ENCODE assay signal across 21 mouse cellular contexts in the genomic region with DNA sequence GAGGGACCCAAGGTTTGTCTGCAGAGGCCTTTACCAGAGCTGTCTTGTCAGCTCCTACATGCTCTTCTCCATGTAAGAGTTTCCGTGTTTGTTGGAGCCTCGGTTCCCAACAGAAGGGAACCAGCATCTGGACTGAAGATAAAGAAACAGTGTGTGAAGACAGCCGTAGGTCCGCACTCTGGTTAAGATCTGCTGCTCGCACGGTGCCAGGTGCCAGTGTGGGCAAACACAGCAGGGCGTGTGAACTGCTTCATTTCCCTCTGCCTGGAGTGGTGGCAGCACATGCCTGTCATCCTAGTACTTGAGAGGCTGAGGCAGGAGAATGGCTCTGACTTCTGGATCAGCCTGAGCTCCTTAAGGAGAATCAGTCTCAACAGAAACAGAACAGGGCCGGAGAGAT. TPM values are rescaled to one million over a fixed set of nuclear protein-coding genes. Genes with fewer than 3 reads are reported as not detected.
DNase-seq lines count a peak whose midpoint lies in the region; ATAC-seq lines count a peak whose summit lies in the region.
"Had no signal": no experiment of that assay in that cellular context is flagged by ENCODE, and none has a peak within 500 bp of the region (broad histone marks: within the 10 kb centered on the region; RNA-seq: fewer than 3 reads in every experiment).

No protein-coding gene starts in this region.

- WGBS in forebrain, embryonic 13.5 days = 82% methylated on average over 8 of the region's 8 CpGs
- 93% methylated on average over 8 of the region's 8 CpGs for WGBS in forebrain, embryonic 10.5 days
- 70% methylated on average over 8 of the region's 8 CpGs for WGBS in forebrain, embryonic 14.5 days
- 88% methylated on average over 8 of the region's 8 CpGs for WGBS in hindbrain, embryonic 15.5 days
- 92% methylated on average over 8 of the region's 8 CpGs for WGBS in midbrain, embryonic 16.5 days
- WGBS in kidney, embryonic 15.5 days = 91% methylated on average over 8 of the region's 8 CpGs

- H3K27me3 ChIP-seq in forebrain, embryonic 13.5 days = no peaks in the 10 kb centered on the region
- peaks cover 14% of the 10 kb centered on the region for H3K27me3 ChIP-seq in forebrain, embryonic 10.5 days (ENCODE audit: poor library complexity, severe bottlenecking)
- no peaks in the 10 kb centered on the region for H3K27me3 ChIP-seq in forebrain, embryonic 14.5 days (replicated peaks; ENCODE audit: control insufficient read depth, insufficient read depth, low read length)
- H3K27me3 ChIP-seq in hindbrain, embryonic 15.5 days = no peaks in the 10 kb centered on the region
- H3K27me3 ChIP-seq in midbrain, embryonic 16.5 days (ENCODE audit: control insufficient read depth, insufficient read depth, low read depth, low read length) = no peaks in the 10 kb centered on the region
- H3K27me3 ChIP-seq in kidney, embryonic 15.5 days = no peaks in the 10 kb centered on the region
- H3K27me3 ChIP-seq: CH12.LX had no signal

- no peak for ATAC-seq in forebrain, embryonic 13.5 days
- no peak for ATAC-seq in forebrain, embryonic 14.5 days
- ATAC-seq in hindbrain, embryonic 15.5 days (ENCODE audit: low FRiP score, low read depth) = no peak
- ATAC-seq in midbrain, embryonic 16.5 days = no peak
- ATAC-seq in kidney, embryonic 15.5 days (replicated peaks; ENCODE audit: low FRiP score) = no peak

- no peak for DNase-seq in forebrain, embryonic 10.5 days (ENCODE audit: extremely low spot score, low spot score)
- DNase-seq in forebrain, embryonic 14.5 days (ENCODE audit: low spot score) = no peak
- no peak for DNase-seq in lung, adult 18-20 months
- no peak for DNase-seq in spleen, postnatal 36 days (ENCODE audit: low spot score in 2 of 2)
- DNase-seq: adrenal gland, postnatal 36 days; cerebellum, postnatal 10 days; embryo, embryonic 11 days; gastrocnemius, adult 2 months; heart, adult 11 months; kidney, postnatal 14 days; left cerebral cortex, postnatal 4 days; thymus, postnatal 36 days had no signal

- H3K4me3 ChIP-seq in forebrain, embryonic 13.5 days = peak overlapping the region; percentile 74
- no peak overlapping the region for H3K4me3 ChIP-seq in forebrain, embryonic 10.5 days
- H3K4me3 ChIP-seq in forebrain, embryonic 14.5 days (ENCODE audit: low read depth, low read length) = peak overlapping the region; percentile 5; the same call in 1 of the 2 replicates
- peak overlapping the region; percentile 67 for H3K4me3 ChIP-seq in hindbrain, embryonic 15.5 days
- peak overlapping the region; percentile 50 for H3K4me3 ChIP-seq in midbrain, embryonic 16.5 days (ENCODE audit: low read depth, low read length)
- H3K4me3 ChIP-seq in kidney, embryonic 15.5 days (replicated peaks) = no peak overlapping the region
- H3K4me3 ChIP-seq: erythroblast, embryonic 14.5 days; gastrocnemius, adult 2 months; liver, embryonic 15.5 days had no signal

- no peaks in the 10 kb centered on the region for H3K9me3 ChIP-seq in forebrain, embryonic 13.5 days (replicated peaks)
- no peaks in the 10 kb centered on the region for H3K9me3 ChIP-seq in forebrain, embryonic 10.5 days
- no peaks in the 10 kb centered on the region for H3K9me3 ChIP-seq in forebrain, embryonic 14.5 days (replicated peaks; ENCODE audit: control insufficient read depth, low read length)
- no peaks in the 10 kb centered on the region for H3K9me3 ChIP-seq in hindbrain, embryonic 15.5 days
- no peaks in the 10 kb centered on the region for H3K9me3 ChIP-seq in midbrain, embryonic 16.5 days (replicated peaks; ENCODE audit: control insufficient read depth, low read length, poor library complexity, severe bottlenecking)
- H3K9me3 ChIP-seq in kidney, embryonic 15.5 days (replicated peaks) = no peaks in the 10 kb centered on the region
- H3K9me3 ChIP-seq: liver, embryonic 15.5 days had no signal

- peak overlapping the region; percentile 78 for H3K4me2 ChIP-seq in forebrain, embryonic 13.5 days
- peak overlapping the region; percentile 74 for H3K4me2 ChIP-seq in forebrain, embryonic 14.5 days (ENCODE audit: low read length)
- H3K4me2 ChIP-seq in hindbrain, embryonic 15.5 days = peak overlapping the region; percentile 74
- H3K4me2 ChIP-seq in midbrain, embryonic 16.5 days (ENCODE audit: low read length) = peak overlapping the region; percentile 97
- no peak overlapping the region for H3K4me2 ChIP-seq in kidney, embryonic 15.5 days
- H3K4me2 ChIP-seq: liver, embryonic 15.5 days had no signal

- peaks cover 35% of the 10 kb centered on the region for H3K36me3 ChIP-seq in forebrain, embryonic 13.5 days (ENCODE audit: poor library complexity, severe bottlenecking)
- H3K36me3 ChIP-seq in forebrain, embryonic 10.5 days (replicated peaks) = peaks cover 54% of the 10 kb centered on the region
- peaks cover 40% of the 10 kb centered on the region for H3K36me3 ChIP-seq in forebrain, embryonic 14.5 days (ENCODE audit: control insufficient read depth, insufficient read depth, low read length)
- H3K36me3 ChIP-seq in hindbrain, embryonic 15.5 days = peaks cover 11% of the 10 kb centered on the region; the same call in 1 of the 2 replicates
- peaks cover 12% of the 10 kb centered on the region; the same call in 1 of the 2 replicates for H3K36me3 ChIP-seq in midbrain, embryonic 16.5 days (ENCODE audit: control insufficient read depth, insufficient read depth, low read length)
- peaks cover 34% of the 10 kb centered on the region for H3K36me3 ChIP-seq in kidney, embryonic 15.5 days
- H3K36me3 ChIP-seq: liver, embryonic 15.5 days had no signal

- no peak overlapping the region for H3K9ac ChIP-seq in forebrain, embryonic 13.5 days
- H3K9ac ChIP-seq in forebrain, embryonic 14.5 days (ENCODE audit: low read length) = 0 out of 2 replicates have a peak overlapping the region, but pooled peaks have one; percentile 17
- no peak overlapping the region for H3K9ac ChIP-seq in hindbrain, embryonic 15.5 days
- H3K9ac ChIP-seq in midbrain, embryonic 16.5 days (ENCODE audit: low read depth, low read length) = no peak overlapping the region
- H3K9ac ChIP-seq in kidney, embryonic 15.5 days = no peak overlapping the region
- H3K9ac ChIP-seq: liver, embryonic 15.5 days had no signal

- H3K27ac ChIP-seq in forebrain, embryonic 13.5 days = no peak overlapping the region; the same call in 1 of the 2 replicates
- H3K27ac ChIP-seq in forebrain, embryonic 10.5 days = no peak overlapping the region
- H3K27ac ChIP-seq in forebrain, embryonic 14.5 days (ENCODE audit: low read depth, low read length) = no peak overlapping the region
- no peak overlapping the region for H3K27ac ChIP-seq in hindbrain, embryonic 15.5 days (replicated peaks)
- no peak overlapping the region for H3K27ac ChIP-seq in midbrain, embryonic 16.5 days (ENCODE audit: low read length)
- H3K27ac ChIP-seq in kidney, embryonic 15.5 days = no peak overlapping the region
- H3K27ac ChIP-seq: gastrocnemius, adult 2 months; liver, embryonic 15.5 days had no signal

- peaks cover 50% of the 10 kb centered on the region for H3K4me1 ChIP-seq in forebrain, embryonic 13.5 days
- H3K4me1 ChIP-seq in forebrain, embryonic 10.5 days = peaks cover 41% of the 10 kb centered on the region
- H3K4me1 ChIP-seq in forebrain, embryonic 14.5 days (ENCODE audit: control insufficient read depth, insufficient read depth, low read length) = peaks cover 17% of the 10 kb centered on the region
- peaks cover 48% of the 10 kb centered on the region for H3K4me1 ChIP-seq in hindbrain, embryonic 15.5 days (replicated peaks)
- peaks cover 39% of the 10 kb centered on the region for H3K4me1 ChIP-seq in midbrain, embryonic 16.5 days (ENCODE audit: control insufficient read depth, insufficient read depth, low read length)
- H3K4me1 ChIP-seq in kidney, embryonic 15.5 days = peaks cover 27% of the 10 kb centered on the region

RNA-seq across cellular contexts. Expression of gene Prtn3, which starts 2.4 kb away (rescaled TPM):
- polyA plus RNA-seq in forebrain, embryonic 13.5 days (2015; fragmentation: Nextera tagmentation; extraction: Ambion mirVana) = 12.8 and 15.9 TPM in 2 replicates
- polyA plus RNA-seq in forebrain, embryonic 10.5 days (2016; fragmentation: Nextera tagmentation; extraction: Ambion mirVana) = 8.1 TPM in 2 replicates
- 16.9 and 17.1 TPM in 2 replicates for polyA plus RNA-seq in forebrain, embryonic 14.5 days (2014; fragmentation: Nextera tagmentation; extraction: Ambion mirVana)
- polyA plus RNA-seq in hindbrain, embryonic 15.5 days (2015; fragmentation: Nextera tagmentation; extraction: Ambion mirVana) = 11.0 and 11.3 TPM in 2 replicates
- polyA plus RNA-seq in midbrain, embryonic 16.5 days (2015; fragmentation: Nextera tagmentation; extraction: Ambion mirVana) = 12.5 and 12.7 TPM in 2 replicates
- polyA plus RNA-seq in kidney, embryonic 15.5 days (2015; fragmentation: Nextera tagmentation; extraction: Ambion mirVana) = 7.4 and 8.3 TPM in 2 replicates

RNA-seq across cellular contexts. Expression of gene Plppr3, which starts 2.6 kb away (rescaled TPM):
- polyA plus RNA-seq in forebrain, embryonic 13.5 days (2015; fragmentation: Nextera tagmentation; extraction: Ambion mirVana) = 290 and 308 TPM in 2 replicates
- polyA plus RNA-seq in forebrain, embryonic 10.5 days (2016; fragmentation: Nextera tagmentation; extraction: Ambion mirVana) = 91.4 and 102 TPM in 2 replicates
- polyA plus RNA-seq in forebrain, embryonic 14.5 days (2014; fragmentation: Nextera tagmentation; extraction: Ambion mirVana) = 224 and 298 TPM in 2 replicates
- 383 and 417 TPM in 2 replicates for polyA plus RNA-seq in hindbrain, embryonic 15.5 days (2015; fragmentation: Nextera tagmentation; extraction: Ambion mirVana)
- polyA plus RNA-seq in midbrain, embryonic 16.5 days (2015; fragmentation: Nextera tagmentation; extraction: Ambion mirVana) = 471 and 472 TPM in 2 replicates
- 62.1 and 74.5 TPM in 2 replicates for polyA plus RNA-seq in kidney, embryonic 15.5 days (2015; fragmentation: Nextera tagmentation; extraction: Ambion mirVana)

RNA-seq across cellular contexts. Expression of gene Elane, which starts 14.2 kb away (rescaled TPM):
- 0.24 TPM in 1 of 2 replicates, not detected in the other for polyA plus RNA-seq in forebrain, embryonic 13.5 days (2015; fragmentation: Nextera tagmentation; extraction: Ambion mirVana)
- not detected in 2 replicates for polyA plus RNA-seq in forebrain, embryonic 10.5 days (2016; fragmentation: Nextera tagmentation; extraction: Ambion mirVana)
- 0.36 TPM in 1 of 2 replicates, not detected in the other for polyA plus RNA-seq in forebrain, embryonic 14.5 days (2014; fragmentation: Nextera tagmentation; extraction: Ambion mirVana)
- 0.16 TPM in 1 of 2 replicates, not detected in the other for polyA plus RNA-seq in hindbrain, embryonic 15.5 days (2015; fragmentation: Nextera tagmentation; extraction: Ambion mirVana)
- polyA plus RNA-seq in midbrain, embryonic 16.5 days (2015; fragmentation: Nextera tagmentation; extraction: Ambion mirVana) = not detected in 2 replicates
- 2.6 and 3.4 TPM in 2 replicates for polyA plus RNA-seq in kidney, embryonic 15.5 days (2015; fragmentation: Nextera tagmentation; extraction: Ambion mirVana)
- polyA plus RNA-seq: intestine, embryonic 14.5 days had no signal

RNA-seq across cellular contexts. Expression of gene Ptbp1, which starts 17.6 kb away (rescaled TPM):
- 148 and 171 TPM in 2 replicates for polyA plus RNA-seq in forebrain, embryonic 13.5 days (2015; fragmentation: Nextera tagmentation; extraction: Ambion mirVana)
- polyA plus RNA-seq in forebrain, embryonic 10.5 days (2016; fragmentation: Nextera tagmentation; extraction: Ambion mirVana) = 370 and 377 TPM in 2 replicates
- polyA plus RNA-seq in forebrain, embryonic 14.5 days (2014; fragmentation: Nextera tagmentation; extraction: Ambion mirVana) = 98.2 and 109 TPM in 2 replicates
- 74.8 and 77.1 TPM in 2 replicates for polyA plus RNA-seq in hindbrain, embryonic 15.5 days (2015; fragmentation: Nextera tagmentation; extraction: Ambion mirVana)
- polyA plus RNA-seq in midbrain, embryonic 16.5 days (2015; fragmentation: Nextera tagmentation; extraction: Ambion mirVana) = 58.8 and 65.1 TPM in 2 replicates
- polyA plus RNA-seq in kidney, embryonic 15.5 days (2015; fragmentation: Nextera tagmentation; extraction: Ambion mirVana) = 398 and 438 TPM in 2 replicates

RNA-seq across cellular contexts. Expression of gene Cfd, which starts 18.8 kb away (rescaled TPM):
- not detected in 2 replicates for polyA plus RNA-seq in forebrain, embryonic 13.5 days (2015; fragmentation: Nextera tagmentation; extraction: Ambion mirVana)
- polyA plus RNA-seq in forebrain, embryonic 10.5 days (2016; fragmentation: Nextera tagmentation; extraction: Ambion mirVana) = not detected in 2 replicates
- polyA plus RNA-seq in forebrain, embryonic 14.5 days (2014; fragmentation: Nextera tagmentation; extraction: Ambion mirVana) = not detected in 2 replicates
- polyA plus RNA-seq in hindbrain, embryonic 15.5 days (2015; fragmentation: Nextera tagmentation; extraction: Ambion mirVana) = not detected in 2 replicates
- polyA plus RNA-seq in midbrain, embryonic 16.5 days (2015; fragmentation: Nextera tagmentation; extraction: Ambion mirVana) = 0.20 TPM in 1 of 2 replicates, not detected in the other
- polyA plus RNA-seq in kidney, embryonic 15.5 days (2015; fragmentation: Nextera tagmentation; extraction: Ambion mirVana) = not detected in 2 replicates
- polyA plus RNA-seq: erythroblast, embryonic 14.5 days; heart, embryonic 16.5 days; intestine, embryonic 14.5 days; liver, embryonic 15.5 days had no signal

Comparison
In these comparisons a context has a peak if more than half of its experiments do, and no peak if none do; other contexts are left out.
1. H3K4me3 ChIP-seq: peak in forebrain, embryonic 13.5 days (single experiment), forebrain, embryonic 14.5 days (single experiment), hindbrain, embryonic 15.5 days (single experiment) and midbrain, embryonic 16.5 days (single experiment); none in forebrain, embryonic 10.5 days (single experiment) and kidney, embryonic 15.5 days (single experiment).